Mouse (Mus musculus) cortical plate, adult 2 months (tissue): ENCODE data around the gene Nlrc5.

ENCODE experiments used
- CTCF ChIP-seq: fragments of 200-500 bp; IDR thresholded peaks from 2 replicates; pipeline ENCODE4 v1.5.1; 2011; ENCODE audit warnings: mild to moderate bottlenecking, control low read depth, low read length; ENCODE audit not compliant: insufficient read depth; ENCODE audit errors: extremely low read depth
- POLR2A ChIP-seq: fragments of 200-500 bp; IDR thresholded peaks from 2 replicates; pipeline ENCODE4 v1.6.1; 2011; ENCODE audit warnings: mild to moderate bottlenecking, low read length, control low read depth; ENCODE audit not compliant: insufficient read depth; ENCODE audit errors: extremely low read depth

GRCm38 (mm10) chr8:94519021-94519420 is 84.9 kb downstream of the Nlrc5 start:
- no peak for TF ChIP-seq CTCF
- TF ChIP-seq POLR2A = no peak
